Mouse (Mus musculus) limb, embryonic 14.5 days (tissue): Measurements from ENCODE around the gene Abcf1. TPM values are rescaled to one million over a fixed set of nuclear protein-coding genes. Genes with fewer than 3 reads are reported as not detected.

Source experiments
- ATAC-seq: fragments of 200-750 bp; cut with Nextera tagmentation; 2 replicates; pipeline ENCODE4 v1.8.0; 2017; ENCODE audit warnings: low read depth, moderate number of reproducible peaks, moderate TSS enrichment; ENCODE audit not compliant: low FRiP score
- DNase-seq: peaks from one replicate; pipeline ENCODE4 v3.0.0-alpha.2; 2015; ENCODE audit warnings: low spot score
- H3K27ac ChIP-seq: fragments of 300-500 bp; sonication (generic); replicated peaks from 2 replicates; pipeline ENCODE4 v1.5.1; 2014; ENCODE audit warnings: low read depth, mild to moderate bottlenecking, low read length, moderate library complexity, mixed read lengths
- H3K27me3 ChIP-seq: fragments of 300-500 bp; sonication (generic); 2 replicates; pipeline ENCODE4 v1.6.1; 2014; ENCODE audit warnings: low read length, mixed read lengths; ENCODE audit not compliant: control insufficient read depth, insufficient read depth
- H3K36me3 ChIP-seq: fragments of 300-500 bp; sonication (generic); 2 replicates; pipeline ENCODE4 v1.6.1; 2014; ENCODE audit warnings: mild to moderate bottlenecking, low read length, moderate library complexity, mixed read lengths; ENCODE audit not compliant: control insufficient read depth, insufficient read depth
- H3K4me1 ChIP-seq: fragments of 300-500 bp; sonication (generic); 2 replicates; pipeline ENCODE4 v1.6.1; 2014; ENCODE audit warnings: antibody characterized with exemption, low read length, mixed read lengths; ENCODE audit not compliant: control insufficient read depth, insufficient read depth
- H3K4me2 ChIP-seq: fragments of 300-500 bp; sonication (generic); replicated peaks from 2 replicates; pipeline ENCODE4 v1.6.1; 2014; ENCODE audit warnings: low read depth, mild to moderate bottlenecking, low read length, moderate library complexity; ENCODE audit not compliant: severe bottlenecking
- H3K4me3 ChIP-seq: fragments of 300-500 bp; sonication (generic); replicated peaks from 2 replicates; pipeline ENCODE4 v1.5.1; 2014; ENCODE audit warnings: low read length
- H3K9ac ChIP-seq: fragments of 300-500 bp; sonication (generic); 2 replicates; pipeline ENCODE4 v1.6.1; 2014; ENCODE audit warnings: mild to moderate bottlenecking, low read depth, low read length, moderate library complexity; ENCODE audit not compliant: severe bottlenecking
- H3K9me3 ChIP-seq: fragments of 300-500 bp; sonication (generic); 2 replicates; pipeline ENCODE4 v1.6.1; 2016; ENCODE audit warnings: low read length; ENCODE audit not compliant: control insufficient read depth
- POLR2A ChIP-seq: fragments of 200-500 bp; IDR thresholded peaks from 2 replicates; pipeline ENCODE4 v1.8.0; 2012; ENCODE audit warnings: inconsistent platforms, mild to moderate bottlenecking, moderate library complexity, borderline replicate concordance; ENCODE audit not compliant: insufficient read depth, insufficient read length; ENCODE audit errors: extremely low read depth
- WGBS: fragments of 180-500 bp; shearing (Covaris S2); extraction: QIAGEN DNeasy Blood & Tissue Kit; methylation state at CpG from one replicate; pipeline ENCODE4 v1.1.7; 2014; 5-methylcytosine and 5-hydroxymethylcytosine counted together
- polyA plus RNA-seq, 2 experiments: library from polyadenylated mRNA; depleted of rRNA in 1 of 2; stranded (reverse) in 1 of 2; unstranded in 1 of 2; fragments of >200 nt; fragmentation: Nextera tagmentation in 1 of 2; extraction: Ambion mirVana in 1 of 2; gene quantifications; 2 replicates each; pipeline versions ENCODE4 v1.2.1 to v1.2.3; 2012 to 2014

The Abcf1 gene
- polyA plus RNA-seq, 2 experiments, result 77.2 to 83.1 TPM

GRCm38 (mm10) chr17:36003331-36003730 lies 33.8 kb upstream of the Abcf1 start:
- Histone ChIP-seq H3K4me3 (no peak overlapping the region), H3K4me2 (no peak overlapping the region), H3K27ac (no peak overlapping the region), H3K27me3 (no peaks in the 10 kb centered on the region), H3K9me3 (no peaks in the 10 kb centered on the region; the same call in 1 of the 2 replicates), H3K36me3 (peaks cover 5% of the 10 kb centered on the region; the same call in 1 of the 2 replicates), H3K4me1 (no peaks in the 10 kb centered on the region), H3K9ac (no peak overlapping the region)
- WGBS, result 89% methylated on average over 7 of the region's 7 CpGs
- DNase-seq (no peak), ATAC-seq (no peak)
- TF ChIP-seq POLR2A, result no peak

- TF ChIP-seq POLR2A, result no peak
- no peak overlapping the region for H3K4me2 ChIP-seq
- peaks cover 5% of the 10 kb centered on the region; the same call in 1 of the 2 replicates for H3K36me3 ChIP-seq
- no peaks in the 10 kb centered on the region; the same call in 1 of the 2 replicates for H3K9me3 ChIP-seq
- DNase-seq (no peak), ATAC-seq (no peak)
- no peak overlapping the region for H3K9ac ChIP-seq
- WGBS, result 97% methylated on average over 6 of the region's 6 CpGs
- H3K4me3 ChIP-seq, result no peak overlapping the region
- no peak overlapping the region for H3K27ac ChIP-seq
- H3K27me3 ChIP-seq, result no peaks in the 10 kb centered on the region
- H3K4me1 ChIP-seq, result no peaks in the 10 kb centered on the region
Measured at GRCm38 (mm10) chr17:36001966-36002365, 32.4 kb upstream of the Abcf1 start.

- no peak overlapping the region for H3K27ac ChIP-seq
- H3K9me3 ChIP-seq, result no peaks in the 10 kb centered on the region
- no peak for DNase-seq
- WGBS, result 84% methylated on average over 12 of the region's 12 CpGs
- no peaks in the 10 kb centered on the region for H3K4me1 ChIP-seq
- no peak for TF ChIP-seq POLR2A
- peaks cover 5% of the 10 kb centered on the region; the same call in 1 of the 2 replicates for H3K36me3 ChIP-seq
- H3K9ac ChIP-seq, result no peak overlapping the region
- ATAC-seq, result no peak
- no peak overlapping the region for H3K4me3 ChIP-seq
- no peaks in the 10 kb centered on the region for H3K27me3 ChIP-seq
- no peak overlapping the region for H3K4me2 ChIP-seq
Measured at GRCm38 (mm10) chr17:36001121-36001897, 31.7 kb upstream of the Abcf1 start.

GRCm38 (mm10) chr17:36000349-36000748 lies 30.8 kb upstream of the Abcf1 start:
- TF ChIP-seq POLR2A, result no peak
- DNase-seq, result no peak
- 82% methylated on average over 4 of the region's 4 CpGs for WGBS

GRCm38 (mm10) chr17:35999356-35999755 lies 29.8 kb upstream of the Abcf1 start:
- ATAC-seq, result no peak
- DNase-seq, result no peak

More at GRCm38 (mm10) chr17:36000349-36000748, 30.8 kb upstream of the Abcf1 start:
- H3K27me3 ChIP-seq, result no peaks in the 10 kb centered on the region
- no peak overlapping the region for H3K9ac ChIP-seq
- H3K9me3 ChIP-seq, result no peaks in the 10 kb centered on the region
- H3K27ac ChIP-seq, result no peak overlapping the region
- no peak overlapping the region for H3K4me2 ChIP-seq
- no peaks in the 10 kb centered on the region for H3K36me3 ChIP-seq
- no peak for ATAC-seq
- H3K4me1 ChIP-seq, result peaks cover 2% of the 10 kb centered on the region; the same call in 1 of the 2 replicates
- no peak overlapping the region for H3K4me3 ChIP-seq

More at GRCm38 (mm10) chr17:35999356-35999755, 29.8 kb upstream of the Abcf1 start:
- TF ChIP-seq POLR2A, result no peak
- Histone ChIP-seq H3K36me3 (no peaks in the 10 kb centered on the region), H3K9me3 (no peaks in the 10 kb centered on the region), H3K4me1 (peaks cover 2% of the 10 kb centered on the region; the same call in 1 of the 2 replicates), H3K9ac (no peak overlapping the region), H3K27me3 (no peaks in the 10 kb centered on the region), H3K27ac (no peak overlapping the region), H3K4me3 (no peak overlapping the region), H3K4me2 (no peak overlapping the region)
- 82% methylated on average over 7 of the region's 7 CpGs for WGBS
